Mouse (Mus musculus) megakaryocyte, adult 5-6 weeks (primary cell): ENCODE measurements around the gene 5830473C10Rik. TPM values are rescaled to one million over a fixed set of nuclear protein-coding genes. Genes with fewer than 3 reads are reported as not detected.
"Not testable (repeated sequence)": the region's sequence is repeated elsewhere in the genome, so short reads cannot be mapped to it uniquely, and the experiment has no call there.

Source experiments
- ATAC-seq: 2 replicates; pipeline ENCODE4 v1.8.0; 2016; ENCODE audit warnings: mild to moderate bottlenecking, inconsistent platforms; ENCODE audit not compliant: poor library complexity, severe bottlenecking
- total RNA-seq, 2 experiments: library from RNA; stranded (forward) in 1 of 2; stranded (reverse) in 1 of 2; fragments of 153-499, 151-499 nt in 1 of 2; fragments of 221-1000, 200-1000 nt in 1 of 2; gene quantifications; 2 replicates each; pipeline versions ENCODE4 v1.2.3 to v1.2.4; 2015 to 2017

5830473C10Rik gene
- total RNA-seq, 2 experiments from 2014 or later = not detected

- ATAC-seq = no peak
Observed at GRCm38 (mm10) chr5:90591936-90592335, 31.0 kb downstream of the 5830473C10Rik start.

- ATAC-seq = peak; percentile 95
Observed at GRCm38 (mm10) chr5:90594945-90595344, 34.0 kb downstream of the 5830473C10Rik start.

GRCm38 (mm10) chr5:90596155-90596554 lies 35.2 kb downstream of the 5830473C10Rik start:
- ATAC-seq = no peak

GRCm38 (mm10) chr5:90601469-90601868 lies 40.6 kb downstream of the 5830473C10Rik start:
- ATAC-seq = peak; percentile 70

- ATAC-seq = peak; percentile 74
Observed at GRCm38 (mm10) chr5:90603407-90603923, 42.6 kb downstream of the 5830473C10Rik start.

GRCm38 (mm10) chr5:90608906-90609305 lies 48.0 kb downstream of the 5830473C10Rik start:
- no peak for ATAC-seq

GRCm38 (mm10) chr5:90611388-90611787 lies 50.5 kb downstream of the 5830473C10Rik start:
- peak; percentile 28 for ATAC-seq

- peak; percentile 88 for ATAC-seq
Observed at GRCm38 (mm10) chr5:90611996-90612611, 51.2 kb downstream of the 5830473C10Rik start.

GRCm38 (mm10) chr5:90612751-90613150 lies 51.8 kb downstream of the 5830473C10Rik start:
- not testable (repeated sequence) for ATAC-seq

- peak; percentile 94 for ATAC-seq
Observed at GRCm38 (mm10) chr5:90617859-90618258, 57.0 kb downstream of the 5830473C10Rik start.

- ATAC-seq = no peak
Observed at GRCm38 (mm10) chr5:90621316-90621715, 60.4 kb downstream of the 5830473C10Rik start.

- ATAC-seq = no peak
Observed at GRCm38 (mm10) chr5:90621726-90622125, 60.8 kb downstream of the 5830473C10Rik start.

GRCm38 (mm10) chr5:90623209-90623608 lies 62.3 kb downstream of the 5830473C10Rik start:
- no peak for ATAC-seq

- no peak for ATAC-seq
Observed at GRCm38 (mm10) chr5:90624708-90625425, 64.0 kb downstream of the 5830473C10Rik start.

GRCm38 (mm10) chr5:90627423-90627822 lies 66.5 kb downstream of the 5830473C10Rik start:
- ATAC-seq = no peak

GRCm38 (mm10) chr5:90628011-90628410 lies 67.1 kb downstream of the 5830473C10Rik start:
- ATAC-seq = no peak

GRCm38 (mm10) chr5:90628530-90628929 lies 67.6 kb downstream of the 5830473C10Rik start:
- ATAC-seq = no peak

- ATAC-seq = no peak
Observed at GRCm38 (mm10) chr5:90634885-90635284, 74.0 kb downstream of the 5830473C10Rik start.

- ATAC-seq = peak; percentile 77
Observed at GRCm38 (mm10) chr5:90640286-90641217, 79.6 kb downstream of the 5830473C10Rik start, which contains the start of gene Rassf6. TSS of gene Rassf6 (minus strand) at chr5:90640657.

GRCm38 (mm10) chr5:90641218-90641610 lies 80.3 kb downstream of the 5830473C10Rik start:
- ATAC-seq = no peak

- ATAC-seq = no peak
Observed at GRCm38 (mm10) chr5:90645579-90645978, 84.7 kb downstream of the 5830473C10Rik start.
